Mouse (Mus musculus) small intestine, adult 2 months (tissue): ENCODE data around the gene Entpd2.

ENCODE experiments used
- CTCF ChIP-seq: fragments of 200-500 bp; IDR thresholded peaks from 2 replicates; pipeline ENCODE4 v1.5.1; 2012; ENCODE audit warnings: low read depth, mild to moderate bottlenecking, control low read depth, inconsistent platforms, low read length, moderate library complexity, mixed read lengths; ENCODE audit not compliant: insufficient replicate concordance, insufficient read length; ENCODE audit errors: extremely low read depth
- POLR2A ChIP-seq: fragments of 200-500 bp; IDR thresholded peaks from 2 replicates; pipeline ENCODE4 v1.6.1; 2012; ENCODE audit warnings: low read depth, mild to moderate bottlenecking, control low read depth, inconsistent platforms, low read length, moderate library complexity

- TF ChIP-seq CTCF = no peak
- TF ChIP-seq POLR2A = no peak; the same call in 1 of the 2 replicates
These were observed 7.4 kb downstream of the Entpd2 start for GRCm38 (mm10) chr2:25402972-25403601.
